Mouse (Mus musculus): ENCODE measurements around the gene Sqstm1.

- TF ChIP-seq CTCF (IDR thresholded peaks at IDR 0.05; ENCODE audit: low read depth, low read length): no peak
- no peak for TF ChIP-seq POLR2A (IDR thresholded peaks at IDR 0.05; ENCODE audit: extremely low read depth, insufficient read depth, low read length)
Measured at GRCm38 (mm10) chr11:50178532-50179488, 31.8 kb downstream of the Sqstm1 start.

Data from liver, adult 2 months (tissue).